In genomic region chr1:188430689-188431088, GRCm38 (mm10) we compare ENCODE assay signal across 18 mouse cellular contexts.
A peak's percentile ranks its signal among the peaks of the same experiment; 100 is the strongest.
DNase-seq lines count a peak whose midpoint lies in the region; ATAC-seq and TF ChIP-seq lines count a peak whose summit lies in the region.
"Had no signal": no experiment of that assay in that cellular context is flagged by ENCODE, and none has a peak within 500 bp of the region (broad histone marks: within the 10 kb centered on the region; RNA-seq: fewer than 3 reads in every experiment).

No protein-coding gene starts in this region.

- no peak overlapping the region for H3K27ac ChIP-seq in forebrain, postnatal 0 days (ENCODE audit: low read depth, low read length)
- H3K27ac ChIP-seq in forebrain, embryonic 15.5 days (replicated peaks), result no peak overlapping the region
- H3K27ac ChIP-seq in liver, postnatal 0 days (ENCODE audit: low read depth), result no peak overlapping the region
- H3K27ac ChIP-seq: heart, embryonic 13.5 days; hindbrain, embryonic 12.5 days; macrophage; neural tube, embryonic 13.5 days had no signal

- no peak for TF ChIP-seq CTCF in forebrain, postnatal 0 days (IDR thresholded peaks at IDR 0.05; ENCODE audit: low read depth)
- TF ChIP-seq CTCF in liver, postnatal 0 days (IDR thresholded peaks at IDR 0.05; ENCODE audit: low read depth), result no peak

- no peak overlapping the region for H3K4me2 ChIP-seq in forebrain, postnatal 0 days (ENCODE audit: low read depth)
- H3K4me2 ChIP-seq in forebrain, embryonic 15.5 days (replicated peaks), result no peak overlapping the region
- H3K4me2 ChIP-seq in liver, postnatal 0 days (ENCODE audit: low read depth, low read length), result no peak overlapping the region
- H3K4me2 ChIP-seq: heart, embryonic 13.5 days; hindbrain, embryonic 12.5 days; neural tube, embryonic 13.5 days had no signal

- H3K27me3 ChIP-seq in forebrain, postnatal 0 days (ENCODE audit: insufficient read depth, low read length), result no peaks in the 10 kb centered on the region
- no peaks in the 10 kb centered on the region for H3K27me3 ChIP-seq in forebrain, embryonic 15.5 days
- H3K27me3 ChIP-seq in liver, postnatal 0 days (ENCODE audit: insufficient read depth, low read length), result no peaks in the 10 kb centered on the region
- H3K27me3 ChIP-seq: heart, embryonic 13.5 days; hindbrain, embryonic 12.5 days; neural tube, embryonic 13.5 days had no signal

- H3K4me1 ChIP-seq in forebrain, postnatal 0 days (ENCODE audit: insufficient read depth), result no peaks in the 10 kb centered on the region
- H3K4me1 ChIP-seq in forebrain, embryonic 15.5 days, result no peaks in the 10 kb centered on the region
- no peaks in the 10 kb centered on the region for H3K4me1 ChIP-seq in liver, postnatal 0 days (ENCODE audit: insufficient read depth)
- H3K4me1 ChIP-seq: hindbrain, embryonic 12.5 days had no signal

- DNase-seq in forebrain, postnatal 0 days, result peak; percentile 7
- DNase-seq in liver, postnatal 0 days, result peak; percentile 38
- DNase-seq in liver, result no peak
- peak; percentile 33 for DNase-seq in adrenal gland, adult 2 months
- DNase-seq in lung, postnatal 4 days, result peak; percentile 6 to 20
- DNase-seq in yolk sac, embryonic 10.5 days (ENCODE audit: low spot score), result no peak
- no peak for DNase-seq in gastrocnemius, postnatal 4 days (ENCODE audit: low spot score in 2 of 2)
- DNase-seq: B cell, adult 2 months; gastrocnemius, postnatal 14 days; kidney, postnatal 14 days; layer of hippocampus, adult 9-11 months; thymus, postnatal 14 days had no signal

- H3K9me3 ChIP-seq in forebrain, postnatal 0 days (ENCODE audit: low read length), result no peaks in the 10 kb centered on the region
- H3K9me3 ChIP-seq in forebrain, embryonic 15.5 days, result no peaks in the 10 kb centered on the region
- H3K9me3 ChIP-seq in liver, postnatal 0 days (ENCODE audit: low read length), result no peaks in the 10 kb centered on the region
- H3K9me3 ChIP-seq: heart, embryonic 13.5 days; hindbrain, embryonic 12.5 days; neural tube, embryonic 13.5 days had no signal

- ATAC-seq in forebrain, postnatal 0 days, result no peak
- ATAC-seq in forebrain, embryonic 15.5 days (replicated peaks), result no peak
- ATAC-seq in liver, postnatal 0 days, result no peak
- ATAC-seq: intestine, embryonic 16.5 days had no signal

- H3K4me3 ChIP-seq in forebrain, postnatal 0 days (ENCODE audit: low read depth, low read length), result no peak overlapping the region
- no peak overlapping the region for H3K4me3 ChIP-seq in forebrain, embryonic 15.5 days
- H3K4me3 ChIP-seq in liver, postnatal 0 days (ENCODE audit: low read depth, low read length), result no peak overlapping the region
- H3K4me3 ChIP-seq: heart, embryonic 13.5 days; hindbrain, embryonic 12.5 days; neural tube, embryonic 13.5 days had no signal

- TF ChIP-seq EP300 in liver, postnatal 0 days (IDR thresholded peaks at IDR 0.05; ENCODE audit: low read depth), result no peak

- WGBS in forebrain, postnatal 0 days, result 45% methylated on average over 3 of the region's 3 CpGs
- 51% methylated on average over 3 of the region's 3 CpGs for WGBS in forebrain, embryonic 15.5 days
- WGBS in liver, postnatal 0 days (ENCODE audit: insufficient replicate concordance), result 32% methylated on average over 3 of the region's 3 CpGs

- no peaks in the 10 kb centered on the region for H3K36me3 ChIP-seq in forebrain, postnatal 0 days (ENCODE audit: insufficient read depth)
- no peaks in the 10 kb centered on the region for H3K36me3 ChIP-seq in forebrain, embryonic 15.5 days
- H3K36me3 ChIP-seq in liver, postnatal 0 days (replicated peaks; ENCODE audit: insufficient read depth, low read length), result no peaks in the 10 kb centered on the region
- H3K36me3 ChIP-seq: heart, embryonic 13.5 days; hindbrain, embryonic 12.5 days; neural tube, embryonic 13.5 days had no signal

- no peak overlapping the region for H3K9ac ChIP-seq in forebrain, postnatal 0 days
- H3K9ac ChIP-seq in forebrain, embryonic 15.5 days (replicated peaks), result no peak overlapping the region
- H3K9ac ChIP-seq in liver, postnatal 0 days (replicated peaks), result no peak overlapping the region
- H3K9ac ChIP-seq: heart, embryonic 13.5 days; hindbrain, embryonic 12.5 days; neural tube, embryonic 13.5 days had no signal

Comparison
In these comparisons a context has a peak if more than half of its experiments do, and no peak if none do; other contexts are left out.
1. DNase-seq: peak in forebrain, postnatal 0 days (single experiment), liver, postnatal 0 days (single experiment), adrenal gland, adult 2 months (single experiment) and lung, postnatal 4 days (2 of 2); none in liver (single experiment), yolk sac, embryonic 10.5 days (single experiment) and gastrocnemius, postnatal 4 days (0 of 2).